Mouse (Mus musculus): Measurements from ENCODE around the gene Anks1.

Gene Anks1

GRCm38 (mm10) chr17:28021911-28022310, 112.8 kb downstream of the Anks1 start:
- DNase-seq (ENCODE audit: low spot score): no peak

DNA sequence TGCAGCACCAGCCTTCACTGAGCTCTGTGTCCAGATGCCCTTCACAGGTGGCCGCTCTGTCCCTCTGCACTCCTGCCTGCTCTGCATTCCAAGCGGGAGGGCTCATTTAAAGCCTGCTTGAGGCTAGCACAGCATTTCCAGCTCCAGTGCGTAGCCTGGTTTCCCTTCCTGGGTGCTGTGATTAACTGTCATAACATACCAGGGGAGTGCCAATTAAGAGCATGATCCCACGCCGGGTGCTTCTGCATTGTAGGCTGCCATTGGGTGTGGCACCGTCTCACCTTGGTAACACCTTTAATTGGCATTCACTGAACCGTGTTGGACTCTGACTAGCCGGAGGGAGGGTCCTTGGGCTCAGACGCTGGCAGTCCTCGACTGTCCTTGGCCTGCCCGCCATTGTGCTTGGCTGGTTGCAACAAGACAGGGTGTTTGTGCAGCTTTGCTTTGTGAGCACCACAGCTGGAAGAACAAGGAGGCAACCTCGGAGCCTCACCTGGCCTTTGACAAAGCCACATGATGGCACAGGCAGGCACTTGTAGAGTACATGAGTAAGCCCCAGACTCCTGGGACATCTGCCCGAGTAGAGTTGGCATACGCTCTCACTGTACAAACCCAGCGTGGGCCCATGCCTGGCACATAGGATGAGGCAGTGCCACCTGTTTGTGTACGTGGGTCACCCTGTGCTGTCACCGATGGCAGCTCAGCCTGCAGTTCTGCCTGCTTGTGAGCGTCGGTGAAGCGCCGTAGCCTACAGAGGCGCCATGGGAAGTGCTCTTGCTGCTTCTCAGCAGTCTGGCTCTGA, 113.9 kb downstream of the Anks1 start:
- no peak for DNase-seq (ENCODE audit: low spot score)

DNA sequence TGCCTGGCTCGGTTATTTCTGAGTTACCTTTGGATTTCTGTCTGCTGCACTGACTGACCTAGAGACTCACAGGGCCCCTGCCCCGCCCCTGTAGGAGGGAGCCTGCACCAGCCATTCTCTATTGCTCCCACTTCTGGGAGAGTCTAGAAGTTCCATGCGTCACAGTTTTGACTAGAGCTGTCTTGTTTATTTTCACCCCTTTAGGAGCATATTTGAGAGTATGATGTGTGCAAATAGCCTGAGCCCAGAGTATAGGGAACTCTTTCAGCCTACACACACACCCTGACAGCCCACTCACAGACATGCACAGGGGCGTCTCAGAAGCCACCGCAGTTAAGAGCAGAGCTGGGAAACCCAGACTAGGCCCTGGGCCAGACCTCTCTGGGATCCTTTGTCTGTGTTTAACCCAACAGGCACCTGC, 116.4 kb downstream of the Anks1 start:
- DNase-seq (ENCODE audit: low spot score): no peak

GRCm38 (mm10) chr17:28026111-28026872, 117.2 kb downstream of the Anks1 start:
- DNase-seq (ENCODE audit: low spot score): no peak

DNA sequence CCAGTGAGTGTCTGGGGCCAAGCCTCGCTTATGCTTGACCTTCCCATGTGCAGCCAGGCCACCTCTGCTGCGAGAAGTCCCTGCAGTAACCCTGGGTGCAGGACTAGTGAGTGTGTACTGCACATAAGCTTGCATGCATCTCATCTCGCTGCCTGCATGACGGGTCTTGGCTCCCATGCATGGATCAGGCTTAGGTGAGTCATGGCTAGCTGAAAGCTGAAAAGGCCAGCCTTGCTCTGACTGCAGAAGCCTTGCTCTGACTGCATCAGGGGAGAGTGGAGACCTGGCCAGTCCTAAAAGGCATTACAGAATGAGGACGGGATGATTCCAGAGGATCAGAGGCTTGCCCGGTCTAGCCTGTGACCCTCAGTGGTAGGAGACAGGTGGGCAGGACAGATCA, 118.1 kb downstream of the Anks1 start:
- DNase-seq (ENCODE audit: low spot score): no peak

DNA sequence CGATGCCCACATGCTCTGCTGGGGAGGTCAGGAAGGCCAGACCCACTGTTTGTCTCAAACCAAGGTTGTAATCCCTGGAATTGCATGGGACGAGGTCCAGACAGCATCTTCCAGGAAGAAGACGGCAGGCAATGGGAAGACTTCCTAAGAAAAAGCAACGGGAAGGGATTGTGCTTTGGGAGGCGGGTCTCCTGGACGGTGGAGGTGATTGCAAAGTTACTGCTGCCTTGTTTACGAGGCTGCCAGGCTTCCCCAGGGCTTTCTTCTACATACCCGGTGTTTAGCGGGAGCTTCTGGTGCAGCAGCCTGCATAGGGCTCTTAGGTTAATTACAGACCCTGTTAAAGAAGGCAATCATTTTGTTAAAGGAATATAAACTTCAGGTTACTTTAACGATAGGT, 119.1 kb downstream of the Anks1 start:
- no peak for DNase-seq (ENCODE audit: low spot score)

GRCm38 (mm10) chr17:28029308-28029707, 120.2 kb downstream of the Anks1 start:
- DNase-seq (ENCODE audit: low spot score): no peak

- DNase-seq (ENCODE audit: low spot score): no peak
Observed at GRCm38 (mm10) chr17:28030446-28030845, 121.3 kb downstream of the Anks1 start.

- no peak for DNase-seq (ENCODE audit: low spot score)
Observed at GRCm38 (mm10) chr17:28031281-28031941, 122.3 kb downstream of the Anks1 start.

- DNase-seq (ENCODE audit: low spot score): no peak
Observed at GRCm38 (mm10) chr17:28032219-28032618, 123.1 kb downstream of the Anks1 start.

DNA sequence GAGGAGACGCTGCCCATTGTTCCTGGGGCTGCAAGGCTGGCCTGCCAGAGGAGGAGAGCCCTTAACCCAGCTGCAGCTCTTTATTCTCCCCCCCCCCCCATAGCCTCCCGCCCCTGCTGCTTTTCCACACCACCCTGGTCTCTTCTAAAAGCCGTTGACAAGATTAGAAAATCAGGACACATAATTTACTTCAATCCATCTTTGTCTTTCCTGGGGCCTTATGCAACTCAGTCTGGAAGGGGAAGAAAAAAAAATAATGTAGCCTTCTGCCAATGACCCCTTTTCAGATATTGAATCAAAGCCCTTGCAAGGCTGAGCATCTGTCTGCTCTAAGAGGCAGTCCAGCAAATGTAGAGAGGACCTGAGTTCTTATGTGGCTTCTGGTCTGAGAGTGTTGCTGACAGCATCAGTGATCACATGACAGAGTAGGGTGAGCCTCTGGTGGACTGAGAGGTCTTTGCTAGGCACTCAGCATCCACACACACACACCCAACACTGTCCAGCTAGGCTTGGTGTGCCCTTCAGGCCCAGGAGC, 124.0 kb downstream of the Anks1 start:
- no peak for DNase-seq (ENCODE audit: low spot score)

DNA sequence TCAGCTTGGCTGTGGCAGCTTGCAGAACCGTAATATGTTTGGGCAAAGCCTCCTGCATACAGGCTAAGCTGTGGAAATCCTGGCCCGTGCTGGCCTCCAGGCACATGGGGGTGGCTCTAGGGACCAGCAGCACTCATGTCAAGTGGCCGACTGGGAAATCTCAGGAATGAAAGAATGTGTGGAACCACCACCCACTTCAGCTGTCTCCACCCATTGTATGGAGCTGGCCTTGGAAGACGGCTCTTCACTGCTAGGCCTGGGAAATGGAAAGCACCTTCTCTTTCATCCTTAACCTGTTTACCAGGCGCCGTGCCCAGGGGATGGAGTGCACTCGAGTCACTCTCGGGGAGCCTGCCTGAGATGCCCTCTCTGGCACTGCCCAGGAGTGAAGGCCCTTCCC, 125.9 kb downstream of the Anks1 start:
- no peak for DNase-seq (ENCODE audit: low spot score)

DNA sequence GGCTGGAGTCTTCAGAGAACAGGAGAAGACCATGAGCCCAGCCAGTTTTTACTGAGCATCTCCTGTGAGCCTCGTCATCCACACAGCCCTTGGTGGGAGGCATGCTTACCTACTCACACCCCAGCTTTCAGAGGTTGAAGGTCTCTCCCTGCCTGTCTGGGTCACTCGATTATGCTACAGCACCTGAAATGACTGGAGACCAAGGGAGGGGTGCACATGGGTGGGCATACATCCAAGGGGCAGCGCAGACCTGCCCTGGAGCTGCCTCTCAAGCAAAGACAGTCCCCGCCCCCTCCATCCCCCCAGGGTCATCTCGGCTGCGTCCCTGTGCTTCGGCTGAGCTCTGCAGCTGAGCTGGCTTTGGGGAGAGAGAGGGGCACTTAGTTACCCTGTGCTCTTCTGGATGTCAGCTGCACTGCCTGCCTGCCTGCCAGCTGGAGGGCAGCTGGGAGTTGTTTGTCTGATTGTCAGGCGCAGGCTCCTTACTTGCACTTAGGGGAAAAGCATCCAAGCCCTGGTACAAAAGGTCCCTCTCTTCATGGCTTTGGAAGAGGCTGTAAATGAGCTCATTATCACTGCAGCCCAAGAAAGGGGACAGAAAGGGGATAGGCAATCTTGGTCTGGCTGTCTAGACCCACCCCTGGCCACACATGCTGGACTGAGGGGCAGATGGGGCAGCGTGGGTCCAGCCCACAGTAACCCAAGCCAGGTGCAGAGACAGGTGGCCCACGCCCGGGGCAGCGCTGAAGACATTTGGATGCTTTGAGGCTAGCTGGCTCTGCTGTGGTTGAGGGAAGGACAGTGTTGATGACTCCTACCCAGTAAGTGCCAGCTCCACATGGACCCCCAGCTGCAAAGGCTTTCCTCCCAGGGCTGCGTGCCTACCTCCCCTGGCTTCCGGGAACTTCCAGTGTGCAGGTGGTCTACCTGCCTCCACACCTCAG, 128.0 kb downstream of the Anks1 start:
- no peak for DNase-seq (ENCODE audit: low spot score)

GRCm38 (mm10) chr17:28040620-28041019, 131.5 kb downstream of the Anks1 start:
- DNase-seq (ENCODE audit: low spot score): no peak

- DNase-seq (ENCODE audit: low spot score): no peak
Observed at GRCm38 (mm10) chr17:28041298-28041697, 132.2 kb downstream of the Anks1 start.

DNA sequence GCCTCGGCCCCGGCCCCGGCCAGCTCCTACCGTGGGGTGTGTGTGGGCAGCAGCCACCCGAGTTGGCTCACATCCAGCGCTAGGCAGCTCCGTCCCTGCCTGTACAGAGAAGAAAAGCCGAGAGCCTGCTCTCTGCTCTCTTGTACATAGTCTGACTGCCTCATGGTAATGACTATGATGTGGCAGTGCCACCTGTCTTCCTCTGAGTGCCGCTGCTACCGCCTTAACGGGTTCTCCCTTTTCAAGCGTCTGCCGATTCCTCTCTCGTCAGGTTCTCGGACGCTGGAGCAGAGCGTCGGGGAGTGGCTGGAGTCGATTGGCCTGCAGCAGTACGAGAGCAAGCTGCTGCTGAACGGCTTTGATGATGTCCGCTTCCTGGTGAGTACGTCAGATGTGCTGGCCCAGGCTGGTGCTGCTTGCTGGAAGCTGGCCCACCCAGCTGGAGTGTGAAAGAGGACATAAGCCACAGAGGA, 133.2 kb downstream of the Anks1 start:
- no peak for DNase-seq (ENCODE audit: low spot score)

GRCm38 (mm10) chr17:28047017-28047416, 137.9 kb downstream of the Anks1 start:
- no peak for DNase-seq (ENCODE audit: low spot score)

DNA sequence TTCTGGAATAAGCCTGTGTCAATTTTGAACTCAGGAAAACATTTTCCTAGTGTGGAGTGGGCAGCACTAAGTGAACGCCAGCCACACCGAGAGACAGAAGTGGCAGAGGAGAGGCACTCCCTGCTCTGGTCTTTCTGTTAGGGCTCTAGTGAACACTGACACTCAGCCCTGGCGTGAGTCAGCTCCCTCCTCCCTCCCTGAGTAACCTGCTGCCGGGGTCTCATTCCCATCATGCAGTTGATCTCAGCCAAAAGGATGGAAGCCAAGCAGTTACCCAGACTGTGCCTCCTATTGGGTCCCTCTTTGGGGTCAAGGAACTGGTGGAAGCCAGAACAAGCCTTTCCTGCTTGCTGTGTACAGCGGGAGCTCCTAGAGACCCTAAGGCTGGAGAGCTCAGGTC, 138.4 kb downstream of the Anks1 start:
- no peak for DNase-seq (ENCODE audit: low spot score)

DNA sequence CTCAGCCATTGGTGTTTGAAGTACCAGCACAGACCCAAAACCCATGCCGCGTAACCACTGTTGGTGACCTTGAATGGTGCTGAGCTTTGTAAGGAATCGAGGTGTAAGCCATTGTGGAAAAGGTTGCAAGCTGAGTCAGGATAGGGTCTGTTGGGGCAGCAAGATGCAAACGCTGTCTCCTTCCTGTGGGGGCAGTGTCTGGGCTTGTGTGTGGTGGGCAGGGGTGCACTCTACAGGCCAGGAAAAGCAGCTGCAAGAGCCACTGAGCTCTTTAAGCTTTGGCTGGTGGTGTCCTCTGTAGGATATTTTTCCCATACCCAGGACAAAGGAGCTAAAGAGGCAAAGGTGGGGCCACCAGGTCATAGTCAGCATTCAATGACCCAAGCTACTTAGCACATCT, 139.3 kb downstream of the Anks1 start:
- DNase-seq (ENCODE audit: low spot score): peak; percentile 20

GRCm38 (mm10) chr17:28050210-28050609, 141.1 kb downstream of the Anks1 start:
- DNase-seq (ENCODE audit: low spot score): no peak

DNA sequence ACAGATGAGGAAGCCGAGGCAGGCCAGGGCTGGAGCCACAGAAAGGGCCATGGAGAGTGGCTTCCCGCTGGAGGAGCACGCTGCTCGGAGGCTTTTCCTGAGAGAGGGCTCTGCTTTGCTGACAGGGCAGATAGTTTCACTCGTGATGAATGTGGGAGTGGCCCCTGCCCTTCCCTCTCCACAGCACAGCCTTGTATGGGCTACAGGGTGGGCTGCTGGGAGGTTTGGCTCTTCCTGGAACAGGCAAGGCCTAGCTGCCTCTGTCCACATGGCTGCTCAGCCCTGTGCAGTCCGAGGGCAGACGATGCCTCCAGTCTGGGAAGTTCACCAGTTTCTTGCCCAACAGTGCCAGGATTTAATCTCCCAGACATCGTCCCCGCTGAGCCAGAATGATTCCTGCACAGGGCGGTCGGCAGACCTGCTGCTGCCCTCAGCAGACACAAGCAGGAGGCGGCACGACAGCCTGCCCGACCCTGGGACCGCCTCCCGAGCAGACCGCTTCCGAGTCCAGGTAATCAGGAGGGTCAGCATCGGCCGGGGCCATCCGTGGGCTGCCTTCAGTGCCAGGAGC, 143.3 kb downstream of the Anks1 start:
- no peak for DNase-seq (ENCODE audit: low spot score)
